Mouse (Mus musculus): ENCODE results near the gene Fbxw2. TPM values are rescaled to one million over a fixed set of nuclear protein-coding genes. Genes with fewer than 3 reads are reported as not detected.
A peak's percentile ranks its signal among the peaks of the same experiment; 100 is the strongest.
"Not testable (repeated sequence)": the region's sequence is repeated elsewhere in the genome, so short reads cannot be mapped to it uniquely, and the experiment has no call there.

The Fbxw2 gene
- total RNA-seq, 2 experiments from 2014 or later, result 52.5 to 53.2 TPM

DNA sequence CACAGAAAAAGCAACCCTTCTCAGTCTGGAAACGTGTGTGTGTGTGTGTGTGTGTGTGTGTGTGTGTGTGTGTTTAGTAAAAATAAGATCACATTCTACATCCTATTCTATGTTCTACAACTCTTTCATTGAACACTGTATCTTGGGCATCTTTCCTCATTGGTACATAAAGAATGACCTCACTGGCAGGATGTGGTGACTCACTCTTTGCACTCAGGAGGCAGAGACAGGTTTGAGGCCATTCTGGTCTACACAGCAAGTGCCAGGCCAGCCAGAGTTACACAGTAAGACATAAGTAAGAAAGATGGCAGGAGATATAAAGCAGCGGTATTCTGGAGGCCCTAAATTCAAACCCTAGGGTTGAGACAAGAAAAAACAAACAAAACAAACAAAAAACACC is 63.2 kb downstream of the Fbxw2 start:
- no peak for TF ChIP-seq CTCF (IDR thresholded peaks at IDR 0.05)
- no peak for DNase-seq
- Histone ChIP-seq H3K4me3 (no peak overlapping the region), H3K27ac (no peak overlapping the region)
- intact Hi-C loops (cut with DNase I), result no loop called here

DNA sequence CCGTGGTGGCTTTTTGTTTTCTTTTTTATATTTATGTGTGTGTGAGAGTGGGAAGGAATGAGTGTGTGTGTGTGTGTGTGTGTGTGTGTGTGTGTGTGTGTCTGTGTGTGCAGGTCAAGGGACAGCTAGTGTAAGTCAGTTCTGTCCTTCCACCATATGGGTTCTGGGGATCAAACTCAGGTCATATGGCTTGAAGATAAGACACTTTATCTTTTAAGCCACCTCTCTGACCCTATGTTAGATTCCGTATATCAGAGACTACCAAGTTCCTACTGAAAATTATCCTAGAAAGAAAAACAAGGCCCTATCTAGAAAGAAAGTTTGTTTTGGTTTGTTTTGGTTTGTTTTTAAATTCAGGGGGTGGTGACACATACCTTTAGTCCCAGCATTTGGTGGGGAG is 63.9 kb downstream of the Fbxw2 start:
- no peak for DNase-seq
- TF ChIP-seq CTCF (IDR thresholded peaks at IDR 0.05), result no peak
- intact Hi-C loops (cut with DNase I), result no loop called here
- no peak overlapping the region for H3K4me3 ChIP-seq
- H3K27ac ChIP-seq, result no peak overlapping the region

DNA sequence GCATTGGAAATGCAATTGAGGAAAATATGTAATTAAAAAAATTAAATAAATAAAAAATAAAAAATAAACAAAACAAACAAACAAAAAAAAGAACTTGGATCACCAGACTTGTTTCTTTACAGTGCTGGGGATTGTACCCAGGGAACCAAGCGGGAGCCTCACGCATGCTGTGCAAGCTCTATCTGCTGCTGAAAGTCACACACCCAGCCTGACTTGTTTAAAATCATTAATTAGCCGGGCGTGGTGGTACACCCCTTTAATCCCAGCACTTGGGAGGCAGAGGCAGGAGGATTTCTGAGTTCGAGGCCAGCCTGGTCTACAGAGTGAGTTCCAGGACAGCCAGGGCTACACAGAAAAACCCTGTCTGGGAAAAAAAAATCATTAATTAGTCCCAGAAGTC is 64.8 kb downstream of the Fbxw2 start:
- intact Hi-C loops (cut with DNase I); H3K27ac ChIP-seq: not testable (repeated sequence)

DNA sequence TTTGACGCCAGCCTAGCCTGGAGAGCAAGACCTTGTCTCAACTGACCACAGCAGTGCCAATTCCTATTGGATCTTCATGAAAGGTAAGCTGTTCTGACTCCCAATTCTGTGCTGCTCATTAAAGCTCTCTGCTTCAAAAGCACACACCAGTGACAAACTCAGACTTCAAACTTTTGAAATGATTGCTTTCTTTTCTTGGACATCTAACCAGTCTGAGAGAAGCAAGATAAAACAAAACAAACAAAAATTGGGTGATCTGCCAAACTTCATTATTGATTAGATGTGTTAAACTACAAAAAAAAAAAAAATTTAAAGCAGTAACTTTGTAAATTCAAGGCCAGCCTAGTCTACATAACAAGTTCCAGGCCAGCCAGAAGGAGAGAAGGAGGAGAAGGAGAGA is 68.8 kb downstream of the Fbxw2 start:
- intact Hi-C loops (cut with DNase I), result no loop called here
- Histone ChIP-seq H3K27ac (no peak overlapping the region), H3K4me3 (no peak overlapping the region)
- no peak for TF ChIP-seq CTCF (IDR thresholded peaks at IDR 0.05)
- DNase-seq, result no peak

More for the DNA sequence above, 64.8 kb downstream of the Fbxw2 start:
- not testable (repeated sequence) for H3K4me3 ChIP-seq, DNase-seq

DNA sequence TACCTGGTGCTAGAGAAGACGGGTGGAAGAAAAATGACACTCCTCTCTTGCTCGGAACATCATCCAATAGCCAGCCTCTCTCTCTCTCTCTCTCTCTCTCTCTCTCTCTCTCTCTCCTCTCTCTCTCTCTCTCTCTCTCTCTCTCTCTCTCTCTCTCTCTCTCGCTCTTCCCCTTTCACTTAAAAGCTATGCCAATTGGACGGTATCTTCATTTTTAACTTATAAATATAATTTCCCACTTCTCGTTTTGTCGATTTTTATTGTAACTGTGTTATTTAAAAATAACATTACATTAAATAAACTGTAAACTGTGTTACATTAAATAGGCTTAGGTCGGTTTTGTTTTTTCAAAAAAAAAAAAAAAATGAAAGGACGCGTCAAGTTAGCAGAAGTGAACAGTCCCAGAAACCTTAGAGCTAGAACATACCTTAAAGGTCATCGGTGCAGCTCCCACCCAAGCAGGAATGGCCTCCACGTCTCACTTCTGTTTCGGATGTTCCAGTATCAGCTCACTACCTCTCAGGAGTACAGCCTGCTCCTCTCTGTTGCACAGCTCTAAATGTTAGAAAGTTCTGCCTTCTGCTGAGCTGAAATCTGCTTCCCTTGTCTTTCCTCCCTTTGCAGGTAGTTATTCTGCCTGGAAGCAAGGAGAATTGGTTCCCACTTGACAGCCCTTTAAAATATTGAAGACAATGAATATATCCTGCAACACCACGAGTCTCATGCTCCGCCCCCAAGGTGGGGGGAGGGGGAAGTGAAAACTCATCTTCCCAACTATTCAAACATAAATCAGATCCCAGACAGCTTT is 71.4 kb downstream of the Fbxw2 start, which contains the start of gene Gapvd1:
Gene Gapvd1 (minus strand): TSS at position 682 of the 808 bp plus-strand sequence.
- no peak for TF ChIP-seq CTCF (IDR thresholded peaks at IDR 0.05)
- Histone ChIP-seq H3K27ac (peak within 1 kb of the TSS; percentile 96), H3K4me3 (peak within 1 kb of the TSS; percentile 86)
- peak; percentile 22 for DNase-seq
- intact Hi-C loops (cut with DNase I), result loop anchor here (1.0 kb wide), 1 partner anchor 17 kb away; the partner anchor contains the start of gene Hspa5

Other genes with a start within 250 kb of the Fbxw2 start
- gene Gapvd1, start 71.1 kb downstream of the Fbxw2 start, total RNA-seq (2021), result 10 to 100 TPM; 34.0 to 35.5 TPM
- gene Hspa5, start 54.3 kb downstream of the Fbxw2 start, total RNA-seq (2021), result 100 to 1,000 TPM; 174 to 245 TPM
- gene Rabepk, start 26.4 kb downstream of the Fbxw2 start, total RNA-seq (2021), result 1 to 10 TPM; 7.9 to 8.3 TPM
- under 1 TPM; 0.18 to 0.39 TPM for gene Gm34653, start 6.7 kb upstream of the Fbxw2 start, total RNA-seq (2021)
- under 1 TPM; 0.17 to 0.69 TPM for gene Cutal, start 48.1 kb upstream of the Fbxw2 start, total RNA-seq (2021)
- 10 to 100 TPM; 12.6 to 14.7 TPM for gene Psmd5, start 48.7 kb upstream of the Fbxw2 start, total RNA-seq (2021)
- gene Phf19, start 87.7 kb upstream of the Fbxw2 start, total RNA-seq (2021), result under 1 TPM; 0.54 to 0.61 TPM
- gene Traf1, start 135.5 kb upstream of the Fbxw2 start, total RNA-seq (2021), result 1 to 10 TPM in 1 of 2 experiments, under 1 TPM in 1; 0.46 to 1.2 TPM
- not detected for gene Hc, start 235.1 kb upstream of the Fbxw2 start, total RNA-seq (2021)